Comparison of ENCODE assay signal across 13 mouse cellular contexts in the genomic region with DNA sequence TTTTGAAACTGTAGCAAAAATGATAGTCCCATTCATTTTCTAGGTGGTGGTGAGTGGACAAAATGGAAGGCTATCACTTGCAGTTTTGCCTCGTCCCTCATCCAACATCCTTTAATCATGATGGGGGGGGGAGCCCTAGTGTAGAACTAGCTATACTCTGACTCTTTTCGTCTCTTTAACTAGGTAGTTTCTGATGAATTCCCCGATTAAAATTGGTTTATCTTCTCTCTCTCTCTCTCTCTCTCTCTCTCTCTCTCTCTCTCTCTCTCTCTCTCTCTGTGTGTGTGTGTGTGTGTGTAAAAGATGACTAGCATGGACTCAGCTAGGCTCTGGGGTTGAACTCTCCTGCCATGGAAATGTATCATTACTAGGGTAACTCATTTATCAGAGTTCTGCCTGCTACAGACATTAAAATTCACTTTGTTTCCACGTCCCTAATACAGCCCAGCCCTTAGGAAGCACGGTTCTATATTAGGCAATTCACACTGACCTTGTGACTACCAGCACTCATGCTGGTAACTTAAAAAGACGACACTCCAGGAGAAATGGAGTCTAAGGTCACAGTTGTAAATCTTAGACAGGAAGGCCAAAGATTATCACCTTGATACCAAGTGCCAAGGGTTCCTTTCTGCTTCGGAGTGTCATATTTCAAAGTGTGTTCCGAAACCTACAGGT. TPM values are rescaled to one million over a fixed set of nuclear protein-coding genes. Genes with fewer than 3 reads are reported as not detected.
DNase-seq lines count a peak whose midpoint lies in the region; ATAC-seq and TF ChIP-seq lines count a peak whose summit lies in the region.
"Had no signal": no experiment of that assay in that cellular context is flagged by ENCODE, and none has a peak within 500 bp of the region (broad histone marks: within the 10 kb centered on the region; RNA-seq: fewer than 3 reads in every experiment).

No protein-coding gene starts in this region.

- no peaks in the 10 kb centered on the region for H3K27me3 ChIP-seq in forebrain, embryonic 14.5 days (replicated peaks; ENCODE audit: control insufficient read depth, insufficient read depth, low read length)
- H3K27me3 ChIP-seq in forebrain, embryonic 11.5 days (ENCODE audit: control insufficient read depth, insufficient read depth, low read length) = no peaks in the 10 kb centered on the region
- no peaks in the 10 kb centered on the region for H3K27me3 ChIP-seq in midbrain, embryonic 12.5 days
- H3K27me3 ChIP-seq in midbrain, embryonic 10.5 days (ENCODE audit: low read depth, poor library complexity, severe bottlenecking) = no peaks in the 10 kb centered on the region
- H3K27me3 ChIP-seq in intestine, postnatal 0 days (replicated peaks; ENCODE audit: control insufficient read depth, insufficient read depth, low read length) = no peaks in the 10 kb centered on the region
- no peaks in the 10 kb centered on the region for H3K27me3 ChIP-seq in neural tube, embryonic 15.5 days (replicated peaks)
- H3K27me3 ChIP-seq: heart, embryonic 15.5 days had no signal

- no peak for TF ChIP-seq CTCF in intestine, postnatal 0 days (IDR thresholded peaks at IDR 0.05; ENCODE audit: low read depth)

- H3K9ac ChIP-seq in forebrain, embryonic 14.5 days (ENCODE audit: low read length) = no peak overlapping the region
- H3K9ac ChIP-seq in forebrain, embryonic 11.5 days (ENCODE audit: low read length) = no peak overlapping the region
- no peak overlapping the region for H3K9ac ChIP-seq in midbrain, embryonic 12.5 days (replicated peaks)
- H3K9ac ChIP-seq in intestine, postnatal 0 days (ENCODE audit: low read depth, low read length) = no peak overlapping the region
- H3K9ac ChIP-seq in neural tube, embryonic 15.5 days (replicated peaks) = no peak overlapping the region
- H3K9ac ChIP-seq: heart, embryonic 15.5 days had no signal

- no peaks in the 10 kb centered on the region for H3K36me3 ChIP-seq in forebrain, embryonic 14.5 days (ENCODE audit: control insufficient read depth, insufficient read depth, low read length)
- no peaks in the 10 kb centered on the region for H3K36me3 ChIP-seq in forebrain, embryonic 11.5 days (ENCODE audit: control insufficient read depth, insufficient read depth, low read length)
- H3K36me3 ChIP-seq in midbrain, embryonic 12.5 days = no peaks in the 10 kb centered on the region
- no peaks in the 10 kb centered on the region for H3K36me3 ChIP-seq in midbrain, embryonic 10.5 days
- no peaks in the 10 kb centered on the region for H3K36me3 ChIP-seq in intestine, postnatal 0 days (ENCODE audit: control insufficient read depth, insufficient read depth)
- H3K36me3 ChIP-seq in neural tube, embryonic 15.5 days = no peaks in the 10 kb centered on the region
- H3K36me3 ChIP-seq: embryonic facial prominence, embryonic 10.5 days; heart, embryonic 15.5 days had no signal

- H3K4me3 ChIP-seq in forebrain, embryonic 14.5 days (ENCODE audit: low read depth, low read length) = no peak overlapping the region
- no peak overlapping the region for H3K4me3 ChIP-seq in forebrain, embryonic 11.5 days (ENCODE audit: low read depth, low read length)
- no peak overlapping the region for H3K4me3 ChIP-seq in midbrain, embryonic 12.5 days
- H3K4me3 ChIP-seq in midbrain, embryonic 10.5 days = no peak overlapping the region
- no peak overlapping the region for H3K4me3 ChIP-seq in intestine, postnatal 0 days (ENCODE audit: low read depth, low read length)
- H3K4me3 ChIP-seq in neural tube, embryonic 15.5 days (replicated peaks) = no peak overlapping the region
- H3K4me3 ChIP-seq: embryonic facial prominence, embryonic 10.5 days; erythroblast, embryonic 14.5 days; heart, embryonic 15.5 days; myocyte had no signal

- no peaks in the 10 kb centered on the region; the same call in 1 of the 2 replicates for H3K9me3 ChIP-seq in forebrain, embryonic 14.5 days (replicated peaks; ENCODE audit: control insufficient read depth, low read length)
- H3K9me3 ChIP-seq in forebrain, embryonic 11.5 days (ENCODE audit: control insufficient read depth, low read length) = no peaks in the 10 kb centered on the region
- no peaks in the 10 kb centered on the region for H3K9me3 ChIP-seq in midbrain, embryonic 12.5 days
- peaks cover 3% of the 10 kb centered on the region; the same call in 1 of the 2 replicates for H3K9me3 ChIP-seq in midbrain, embryonic 10.5 days (replicated peaks)
- H3K9me3 ChIP-seq in intestine, postnatal 0 days (ENCODE audit: control insufficient read depth) = peaks cover 3% of the 10 kb centered on the region; the same call in 1 of the 2 replicates
- no peaks in the 10 kb centered on the region for H3K9me3 ChIP-seq in neural tube, embryonic 15.5 days (replicated peaks)

- no peak overlapping the region for H3K4me2 ChIP-seq in forebrain, embryonic 14.5 days (ENCODE audit: low read length)
- no peak overlapping the region for H3K4me2 ChIP-seq in forebrain, embryonic 11.5 days (ENCODE audit: low read depth, low read length, severe bottlenecking)
- no peak overlapping the region for H3K4me2 ChIP-seq in midbrain, embryonic 12.5 days (replicated peaks)
- no peak overlapping the region for H3K4me2 ChIP-seq in intestine, postnatal 0 days (replicated peaks; ENCODE audit: low read depth)
- H3K4me2 ChIP-seq in neural tube, embryonic 15.5 days = peak overlapping the region; percentile 56; the same call in 1 of the 2 replicates
- H3K4me2 ChIP-seq: heart, embryonic 15.5 days had no signal

- no peak for DNase-seq in forebrain, embryonic 14.5 days (ENCODE audit: low spot score)
- DNase-seq in forebrain, embryonic 11.5 days (ENCODE audit: low spot score) = no peak
- DNase-seq in midbrain, embryonic 10.5 days (ENCODE audit: low spot score) = no peak
- DNase-seq in layer of hippocampus, adult 9-11 months = no peak
- no peak for DNase-seq in gastrocnemius, postnatal 10 days
- DNase-seq: heart, adult 11 months had no signal

- no peak overlapping the region for H3K27ac ChIP-seq in forebrain, embryonic 14.5 days (ENCODE audit: low read depth, low read length)
- H3K27ac ChIP-seq in forebrain, embryonic 11.5 days (ENCODE audit: low read depth, low read length) = no peak overlapping the region
- H3K27ac ChIP-seq in midbrain, embryonic 12.5 days (replicated peaks) = no peak overlapping the region
- H3K27ac ChIP-seq in midbrain, embryonic 10.5 days (replicated peaks) = no peak overlapping the region
- H3K27ac ChIP-seq in intestine, postnatal 0 days (ENCODE audit: low read depth, low read length) = no peak overlapping the region
- no peak overlapping the region for H3K27ac ChIP-seq in neural tube, embryonic 15.5 days (replicated peaks)
- H3K27ac ChIP-seq: embryonic facial prominence, embryonic 10.5 days; heart, embryonic 15.5 days had no signal

- WGBS in forebrain, embryonic 14.5 days = 58% methylated on average over 8 of the region's 8 CpGs
- WGBS in forebrain, embryonic 11.5 days = 59% methylated on average over 8 of the region's 8 CpGs
- WGBS in midbrain, embryonic 12.5 days = 58% methylated on average over 8 of the region's 8 CpGs
- WGBS in midbrain, embryonic 10.5 days = 60% methylated on average over 8 of the region's 8 CpGs
- 24% methylated on average over 8 of the region's 8 CpGs for WGBS in intestine, postnatal 0 days
- 49% methylated on average over 8 of the region's 8 CpGs for WGBS in neural tube, embryonic 15.5 days

- H3K4me1 ChIP-seq in forebrain, embryonic 14.5 days (ENCODE audit: control insufficient read depth, insufficient read depth, low read length) = no peaks in the 10 kb centered on the region
- no peaks in the 10 kb centered on the region; the same call in 1 of the 2 replicates for H3K4me1 ChIP-seq in forebrain, embryonic 11.5 days (replicated peaks; ENCODE audit: control insufficient read depth, insufficient read depth, low read length)
- no peaks in the 10 kb centered on the region for H3K4me1 ChIP-seq in midbrain, embryonic 12.5 days
- peaks cover 6% of the 10 kb centered on the region; the same call in 1 of the 2 replicates for H3K4me1 ChIP-seq in midbrain, embryonic 10.5 days
- no peaks in the 10 kb centered on the region for H3K4me1 ChIP-seq in intestine, postnatal 0 days (replicated peaks; ENCODE audit: control insufficient read depth, insufficient read depth, low read length)
- H3K4me1 ChIP-seq in neural tube, embryonic 15.5 days = peaks cover 8% of the 10 kb centered on the region
- H3K4me1 ChIP-seq: heart, embryonic 15.5 days had no signal

- ATAC-seq in forebrain, embryonic 14.5 days = peak; percentile 47; the same call in 1 of the 2 replicates
- ATAC-seq in forebrain, embryonic 11.5 days (replicated peaks; ENCODE audit: low FRiP score) = no peak
- 0 out of 2 replicates have a peak, but pooled peaks have one; percentile 31 for ATAC-seq in midbrain, embryonic 12.5 days (ENCODE audit: low FRiP score, low read depth)
- peak; percentile 70 for ATAC-seq in intestine, postnatal 0 days
- no peak for ATAC-seq in neural tube, embryonic 15.5 days (ENCODE audit: low FRiP score)

RNA-seq across cellular contexts. Expression of gene Capza2, which starts 45.9 kb away (rescaled TPM):
- 276 and 299 TPM in 2 replicates for polyA plus RNA-seq in forebrain, embryonic 14.5 days (2014; fragmentation: Nextera tagmentation; extraction: Ambion mirVana)
- 242 and 251 TPM in 2 replicates for polyA plus RNA-seq in forebrain, embryonic 11.5 days (2014; fragmentation: Nextera tagmentation; extraction: Ambion mirVana)
- 239 and 240 TPM in 2 replicates for polyA plus RNA-seq in midbrain, embryonic 12.5 days (2016; fragmentation: Nextera tagmentation; extraction: Ambion mirVana)
- 228 and 233 TPM in 2 replicates for polyA plus RNA-seq in midbrain, embryonic 10.5 days (2016; fragmentation: Nextera tagmentation; extraction: Ambion mirVana)
- 195 and 197 TPM in 2 replicates for polyA plus RNA-seq in intestine, postnatal 0 days (2015; fragmentation: Nextera tagmentation; extraction: Ambion mirVana)
- 248 and 260 TPM in 2 replicates for polyA plus RNA-seq in neural tube, embryonic 15.5 days (2015; fragmentation: Nextera tagmentation; extraction: Ambion mirVana)
- 100 to 1,000 TPM; 283 to 307 TPM for total RNA-seq in gastrocnemius, postnatal 10 days (2021)

Comparison
In these comparisons a context has a peak if more than half of its experiments do, and no peak if none do; other contexts are left out.
1. ATAC-seq: peak in forebrain, embryonic 14.5 days (single experiment), midbrain, embryonic 12.5 days (single experiment) and intestine, postnatal 0 days (single experiment); none in forebrain, embryonic 11.5 days (single experiment) and neural tube, embryonic 15.5 days (single experiment).